Comparison of ENCODE assay signal across 18 mouse cellular contexts in the genomic region with DNA sequence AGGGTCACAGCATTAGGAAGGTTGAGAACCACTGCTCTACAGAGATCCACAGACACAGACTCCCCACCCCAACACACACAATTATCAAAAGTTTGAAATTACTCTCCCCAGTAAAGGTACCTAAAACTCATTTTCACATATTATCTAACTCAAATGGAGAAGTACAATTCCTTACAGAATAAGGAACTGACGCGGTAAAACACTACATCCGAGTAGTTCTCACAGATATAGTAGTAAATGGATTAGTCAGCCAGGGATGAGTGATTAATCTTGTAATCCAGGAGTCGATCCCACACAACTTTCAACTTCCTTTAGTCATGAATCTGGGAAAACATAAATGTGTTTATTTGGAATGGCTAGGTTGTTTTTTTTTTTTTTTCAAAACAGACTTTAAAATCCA. TPM values are rescaled to one million over a fixed set of nuclear protein-coding genes. Genes with fewer than 3 reads are reported as not detected.
A peak's percentile ranks its signal among the peaks of the same experiment; 100 is the strongest.
DNase-seq lines count a peak whose midpoint lies in the region; ATAC-seq lines count a peak whose summit lies in the region.
"Had no signal": no experiment of that assay in that cellular context is flagged by ENCODE, and none has a peak within 500 bp of the region (broad histone marks: within the 10 kb centered on the region; RNA-seq: fewer than 3 reads in every experiment).

No protein-coding gene starts in this region.

- peak; percentile 53 for DNase-seq in MEL-GATA-1-ER (ENCODE audit: extremely low read depth, low read depth)
- DNase-seq in heart, adult 8-10 months (ENCODE audit: low spot score), result no peak
- no peak for DNase-seq in adrenal gland, adult (ENCODE audit: inconsistent age in 2 of 2, low spot score in 1 of 2)
- DNase-seq: adrenal gland, adult 8-10 months; adrenal gland, postnatal 14 days; adrenal gland, postnatal 36 days; cerebellum, adult 11-12 months; cerebellum, adult 2 months; cerebellum, adult 9-10 months; cerebellum, postnatal 10 days; cerebellum, postnatal 25 days had no signal

- ATAC-seq in megakaryocyte, adult 5-6 weeks (ENCODE audit: poor library complexity, severe bottlenecking), result peak; percentile 63
- ATAC-seq in heart, embryonic 12.5 days (ENCODE audit: insufficient number of reproducible peaks, low FRiP score), result no peak
- ATAC-seq: forebrain, embryonic 14.5 days; forebrain, embryonic 16.5 days had no signal

- H3K4me3 ChIP-seq in heart, embryonic 12.5 days, result no peak overlapping the region
- H3K4me3 ChIP-seq: embryonic facial prominence, embryonic 10.5 days; embryonic facial prominence, embryonic 12.5 days; forebrain, embryonic 12.5 days had no signal

- H3K36me3 ChIP-seq in heart, embryonic 12.5 days, result peaks cover 11% of the 10 kb centered on the region

- H3K9ac ChIP-seq in heart, embryonic 12.5 days, result no peak overlapping the region
- H3K9ac ChIP-seq: embryonic facial prominence, embryonic 12.5 days; forebrain, embryonic 12.5 days had no signal

- no peak overlapping the region for H3K4me2 ChIP-seq in heart, embryonic 12.5 days
- H3K4me2 ChIP-seq: embryonic facial prominence, embryonic 12.5 days; forebrain, embryonic 12.5 days had no signal

- H3K4me1 ChIP-seq in heart, embryonic 12.5 days (replicated peaks), result peaks cover 5% of the 10 kb centered on the region; the same call in 1 of the 2 replicates
- H3K4me1 ChIP-seq: embryonic facial prominence, embryonic 10.5 days; embryonic facial prominence, embryonic 12.5 days; forebrain, embryonic 12.5 days had no signal

- H3K27ac ChIP-seq in heart, embryonic 12.5 days (ENCODE audit: poor library complexity, severe bottlenecking), result no peak overlapping the region
- H3K27ac ChIP-seq: embryonic facial prominence, embryonic 10.5 days; embryonic facial prominence, embryonic 12.5 days; forebrain, embryonic 12.5 days had no signal

- 89% methylated on average over 4 of the region's 4 CpGs for WGBS in heart, embryonic 12.5 days

- H3K27me3 ChIP-seq in heart, embryonic 12.5 days (replicated peaks), result no peaks in the 10 kb centered on the region
- H3K27me3 ChIP-seq: embryonic facial prominence, embryonic 12.5 days; forebrain, embryonic 12.5 days had no signal

- H3K9me3 ChIP-seq in heart, embryonic 12.5 days (replicated peaks), result peaks cover 7% of the 10 kb centered on the region; the same call in 1 of the 2 replicates

RNA-seq across cellular contexts. Expression of a gene that starts 22.7 kb away (rescaled TPM):
- total RNA-seq in megakaryocyte, adult 5-6 weeks (2015), result 85.4 and 98.6 TPM in 2 replicates
- total RNA-seq in megakaryocyte, adult 5-6 weeks (2017), result 84.8 and 96.9 TPM in 2 replicates
- total RNA-seq in heart, adult 8-10 months (2022), result 10 to 100 TPM; 43.2 to 48.3 (median 45.9) TPM
- 18.3 and 21.4 TPM in 2 replicates for polyA plus RNA-seq in heart, embryonic 12.5 days (2016; fragmentation: Nextera tagmentation; extraction: Ambion mirVana)
